Mouse (Mus musculus) brain, embryonic 18.5 days (tissue): ENCODE measurements at regions not wholly inside any gene's neighbourhood (a gene's known extent, or its start where the extent isn't known, plus 50 kb on each side); places are given as distances from the start of the nearest gene placed in this dataset.

Source experiments
- DNase-seq: peaks from one replicate; pipeline ENCODE4 v3.0.0-alpha.2; 2012; ENCODE audit warnings: low read depth, low spot score

- DNase-seq = no peak
These were observed 55.7 kb downstream of the Id4 start for GRCm38 (mm10) chr13:48316747-48317146.

GRCm38 (mm10) chr13:48317457-48317856 lies 56.4 kb downstream of the Id4 start:
- DNase-seq = no peak

GRCm38 (mm10) chr13:48319001-48319400 lies 58.0 kb downstream of the Id4 start:
- DNase-seq = no peak

GRCm38 (mm10) chr13:48324290-48324718 lies 63.3 kb downstream of the Id4 start:
- DNase-seq = peak; percentile 28

GRCm38 (mm10) chr13:48330619-48331018 lies 69.6 kb downstream of the Id4 start:
- DNase-seq = no peak

- no peak for DNase-seq
These were observed 75.1 kb downstream of the Id4 start for GRCm38 (mm10) chr13:48336135-48336534.

GRCm38 (mm10) chr13:48336602-48337001 lies 75.6 kb downstream of the Id4 start:
- no peak for DNase-seq

GRCm38 (mm10) chr13:48338561-48338960 lies 77.5 kb downstream of the Id4 start:
- DNase-seq = no peak

GRCm38 (mm10) chr13:48350124-48350523 lies 89.1 kb downstream of the Id4 start:
- DNase-seq = no peak

- DNase-seq = no peak
These were observed 89.9 kb downstream of the Id4 start for GRCm38 (mm10) chr13:48350955-48351354.

GRCm38 (mm10) chr13:48357118-48357517 lies 96.1 kb downstream of the Id4 start:
- DNase-seq = no peak

GRCm38 (mm10) chr13:48357640-48358039 lies 96.6 kb downstream of the Id4 start:
- no peak for DNase-seq

GRCm38 (mm10) chr13:48371060-48371459 lies 110.0 kb downstream of the Id4 start:
- DNase-seq = no peak

GRCm38 (mm10) chr13:48376405-48376804 lies 115.4 kb downstream of the Id4 start:
- DNase-seq = no peak

GRCm38 (mm10) chr13:48383580-48384445 lies 122.8 kb downstream of the Id4 start:
- no peak for DNase-seq

- no peak for DNase-seq
These were observed 123.9 kb downstream of the Id4 start for GRCm38 (mm10) chr13:48384901-48385300.

- DNase-seq = no peak
These were observed 122.1 kb downstream of the Zfp169 start for GRCm38 (mm10) chr13:48391126-48391525.

- no peak for DNase-seq
These were observed 115.5 kb downstream of the Zfp169 start for GRCm38 (mm10) chr13:48397761-48398160.

- no peak for DNase-seq
These were observed 114.6 kb downstream of the Zfp169 start for GRCm38 (mm10) chr13:48398617-48399016.

- no peak for DNase-seq
These were observed 110.9 kb downstream of the Zfp169 start for GRCm38 (mm10) chr13:48402316-48402715.

GRCm38 (mm10) chr13:48422438-48423329 lies 90.6 kb downstream of the Zfp169 start:
- DNase-seq = peak; percentile 37

GRCm38 (mm10) chr13:48426816-48427215 lies 86.4 kb downstream of the Zfp169 start:
- DNase-seq = no peak
